Mouse (Mus musculus): Measurements from ENCODE around the gene Ubap2.

GRCm38 (mm10) chr4:41259019-41259418 lies 15.9 kb downstream of the Ubap2 start:
- no peak for TF ChIP-seq POLR2A (IDR thresholded peaks at IDR 0.05; ENCODE audit: borderline replicate concordance, extremely low read depth, insufficient read depth, insufficient read length, poor library complexity, severe bottlenecking)
- TF ChIP-seq CTCF (IDR thresholded peaks at IDR 0.05; ENCODE audit: borderline replicate concordance, extremely low read depth, insufficient read depth, insufficient read length): no peak

All from brain, embryonic 14.5 days (tissue).